Mouse (Mus musculus): ENCODE data around the gene Sesn3.
"Not testable (repeated sequence)": the region's sequence is repeated elsewhere in the genome, so short reads cannot be mapped to it uniquely, and the experiment has no call there.

Gene Sesn3

DNA sequence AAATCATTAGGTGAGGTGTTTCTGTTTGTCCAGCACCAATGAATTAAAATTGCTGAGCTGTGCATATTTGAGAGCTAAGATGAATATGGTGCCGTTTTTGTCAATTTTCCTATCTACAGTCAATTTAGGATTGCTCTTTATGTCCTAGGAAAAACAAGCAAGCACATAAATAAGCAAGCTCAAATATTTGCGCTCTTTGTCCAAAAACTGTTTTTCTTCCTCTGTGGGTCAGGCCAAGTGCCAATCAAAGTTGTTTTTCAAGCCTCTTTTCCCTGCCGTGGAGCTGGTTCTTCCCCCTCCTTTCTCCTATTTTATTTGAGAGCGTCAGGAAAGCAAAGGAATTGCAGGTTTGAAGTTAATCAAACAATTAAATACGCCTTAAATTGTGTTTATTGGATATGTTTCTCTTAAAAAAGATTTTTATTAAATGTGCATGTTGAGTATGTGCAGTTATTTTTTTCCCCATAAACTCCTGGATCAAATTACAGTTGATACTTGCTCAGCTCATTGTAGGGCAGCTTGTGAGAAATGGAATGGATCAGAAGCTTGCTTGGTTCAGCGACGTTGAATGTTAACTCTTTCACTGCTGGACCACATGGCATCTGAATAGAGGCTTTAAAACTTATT is 2.6 kb downstream of the Sesn3 start:
- DNase-seq (ENCODE audit: low read depth, low spot score): no peak

DNA sequence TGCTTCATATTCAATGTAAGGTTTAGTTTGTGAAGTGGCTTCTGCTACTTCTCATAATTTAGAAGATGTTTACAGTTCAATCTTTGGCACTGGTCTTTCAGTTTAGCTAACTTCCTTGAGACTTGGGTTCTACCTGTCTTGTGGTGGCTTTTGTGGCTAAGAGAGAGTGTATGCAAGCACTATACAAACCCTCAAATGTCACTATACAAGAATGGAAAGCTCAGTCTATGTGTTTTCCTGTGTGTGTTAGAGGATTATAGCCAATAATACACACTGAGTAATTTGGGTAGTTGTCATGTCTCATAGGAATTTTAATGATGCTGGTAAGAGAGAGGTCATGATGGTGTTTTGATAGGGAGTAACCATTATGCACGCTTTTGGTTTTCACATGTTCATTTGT is 5.8 kb downstream of the Sesn3 start:
- DNase-seq (ENCODE audit: low read depth, low spot score): no peak

DNA sequence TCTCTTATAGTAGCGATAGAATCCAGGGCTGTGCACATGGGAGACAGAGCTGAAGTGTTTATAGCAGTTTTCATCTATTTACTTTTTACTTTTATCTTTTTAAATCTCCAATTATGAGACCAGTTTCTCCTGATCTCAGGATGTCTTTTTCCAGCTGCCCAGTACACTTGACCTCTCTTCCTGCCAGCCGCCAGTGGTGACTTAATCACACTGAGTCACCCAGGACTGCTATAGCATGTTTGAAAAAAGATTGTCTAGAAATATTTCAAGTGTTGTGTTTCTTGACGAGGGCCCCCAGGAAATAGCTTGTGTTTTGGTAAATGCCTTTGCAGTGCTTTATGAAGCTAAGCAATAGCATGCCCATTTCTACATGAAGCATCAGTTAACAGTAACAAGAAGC is 10.2 kb downstream of the Sesn3 start:
- DNase-seq (ENCODE audit: low read depth, low spot score): no peak

DNA sequence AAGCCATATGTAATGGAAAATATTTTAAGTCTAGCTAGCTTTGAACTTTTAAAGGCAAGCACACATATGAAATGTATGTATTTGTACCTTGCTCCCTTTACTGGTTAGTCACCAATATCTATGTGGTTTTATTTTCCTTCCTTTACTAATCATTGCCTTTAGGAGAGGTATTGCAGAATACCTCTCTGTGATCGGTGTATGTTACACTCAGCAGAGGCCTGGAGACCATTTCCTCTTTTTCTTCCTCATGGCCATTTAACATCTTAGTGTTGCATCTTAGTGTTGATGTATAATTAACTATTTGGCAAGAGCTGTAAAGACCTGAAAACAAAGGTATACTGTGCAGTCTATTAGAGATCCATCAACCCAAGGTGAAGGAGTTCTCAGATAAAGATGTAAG is 12.4 kb downstream of the Sesn3 start:
- DNase-seq (ENCODE audit: low read depth, low spot score): no peak

DNA sequence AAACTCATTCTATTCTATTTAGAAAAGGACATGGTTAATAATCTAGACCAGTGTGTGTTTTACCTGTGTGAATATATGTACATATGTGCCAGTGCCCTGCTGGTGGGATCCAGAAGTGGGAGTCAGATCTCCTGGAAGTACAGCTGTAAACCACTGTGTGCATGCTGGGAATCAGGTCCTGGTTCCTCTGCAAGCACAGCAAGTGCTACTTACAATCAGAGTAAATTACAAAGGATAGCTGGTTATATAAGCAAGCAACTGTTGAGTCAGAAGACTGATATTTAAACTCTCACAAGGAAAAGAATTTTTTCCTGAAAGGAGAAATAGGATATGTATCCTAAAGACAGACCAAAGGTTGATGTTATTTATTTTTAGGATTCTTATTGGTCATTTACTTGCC is 13.6 kb downstream of the Sesn3 start:
- DNase-seq (ENCODE audit: low read depth, low spot score): no peak

DNA sequence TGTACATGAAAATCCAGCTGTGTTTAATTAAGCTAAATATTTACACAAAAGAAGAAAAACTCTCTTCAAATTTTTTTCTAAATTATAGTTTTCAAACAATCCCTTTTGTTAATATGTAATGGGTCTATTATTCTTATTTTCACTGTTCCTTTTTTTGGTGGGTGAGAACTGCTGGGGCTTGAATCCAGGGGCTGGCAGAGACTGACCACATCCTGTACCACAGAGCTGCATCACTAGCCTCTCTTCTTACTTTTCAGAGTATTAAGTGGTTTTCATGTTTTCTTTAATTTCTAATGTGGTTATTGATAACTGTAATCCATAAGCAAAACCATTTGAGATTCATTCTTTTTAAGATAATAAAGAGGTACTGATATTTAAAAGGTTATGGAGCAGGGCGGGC is 19.0 kb downstream of the Sesn3 start:
- no peak for DNase-seq (ENCODE audit: low read depth, low spot score)

DNA sequence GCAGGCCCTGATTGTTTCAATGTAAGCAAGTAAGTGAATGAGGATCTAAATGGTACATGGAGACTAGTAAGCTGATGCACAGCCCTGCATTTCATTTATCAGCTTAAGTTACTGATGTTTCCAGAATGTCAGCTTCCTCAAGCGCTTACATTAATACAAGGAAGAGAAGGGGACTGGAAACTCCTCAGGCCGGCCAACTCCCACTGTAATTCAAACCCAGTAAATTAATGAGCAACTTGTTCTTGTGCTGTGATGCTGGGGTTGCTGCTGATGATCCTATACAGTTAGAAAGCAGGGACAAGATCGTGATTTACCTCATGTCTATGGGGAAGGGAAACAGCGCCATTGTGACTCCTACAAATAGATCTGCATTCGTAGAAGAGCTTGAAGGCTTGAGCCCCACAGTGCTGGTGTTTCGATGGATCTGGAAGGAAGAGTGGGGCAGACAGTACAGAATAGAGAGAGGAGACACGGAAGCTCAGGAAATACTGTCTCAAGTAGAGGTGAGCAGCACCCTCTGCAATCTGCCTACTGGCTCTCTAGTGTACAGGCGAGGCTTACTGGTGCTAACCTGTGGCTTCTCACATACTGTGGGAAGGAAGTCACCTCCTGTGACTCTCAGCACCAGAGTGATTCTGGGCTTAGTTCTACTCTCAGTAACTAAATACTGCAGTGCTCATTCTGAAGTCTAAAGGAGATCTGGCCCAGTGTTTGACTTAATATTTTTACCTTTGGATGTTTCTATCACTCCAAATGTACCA is 21.0 kb downstream of the Sesn3 start:
- no peak for DNase-seq (ENCODE audit: low read depth, low spot score)

DNA sequence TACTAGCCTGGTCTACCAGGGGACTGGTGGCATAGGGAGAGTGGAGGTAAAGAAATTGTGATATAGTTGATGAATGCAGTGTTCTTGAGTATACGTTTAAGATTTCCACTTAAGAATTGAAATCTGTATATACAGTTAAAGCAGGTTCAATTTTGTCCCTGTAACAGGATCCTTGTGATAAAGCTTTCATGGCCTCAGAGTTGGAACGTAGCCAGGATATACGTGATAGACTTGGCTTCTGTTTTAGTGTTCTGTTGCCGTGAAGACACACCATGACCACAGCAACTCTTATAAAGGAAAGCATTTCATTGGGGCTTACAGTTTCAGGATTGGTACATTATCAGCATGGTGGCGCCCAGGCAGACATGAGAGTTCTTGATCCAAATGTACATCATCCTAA is 22.3 kb downstream of the Sesn3 start:
- DNase-seq (ENCODE audit: low read depth, low spot score): no peak

DNA sequence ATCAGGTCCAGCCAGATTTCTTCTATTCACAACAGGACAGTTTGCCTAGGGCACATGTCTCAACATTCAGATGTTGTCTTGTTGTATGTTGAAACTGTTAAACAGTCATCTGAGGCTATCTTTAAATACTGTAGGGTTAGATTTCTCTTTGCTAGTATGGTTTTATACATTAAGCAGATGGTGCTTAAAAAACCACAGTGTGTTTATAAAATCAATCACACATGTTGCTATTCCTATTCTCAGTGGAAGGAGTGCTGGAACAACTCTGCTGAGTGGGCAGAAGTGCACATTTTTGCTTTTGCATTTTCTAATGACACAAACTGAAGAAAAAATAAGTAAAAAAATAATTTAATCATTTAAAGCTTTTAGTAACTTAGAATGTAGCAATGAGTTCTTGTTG is 25.0 kb downstream of the Sesn3 start:
- no peak for DNase-seq (ENCODE audit: low read depth, low spot score)

DNA sequence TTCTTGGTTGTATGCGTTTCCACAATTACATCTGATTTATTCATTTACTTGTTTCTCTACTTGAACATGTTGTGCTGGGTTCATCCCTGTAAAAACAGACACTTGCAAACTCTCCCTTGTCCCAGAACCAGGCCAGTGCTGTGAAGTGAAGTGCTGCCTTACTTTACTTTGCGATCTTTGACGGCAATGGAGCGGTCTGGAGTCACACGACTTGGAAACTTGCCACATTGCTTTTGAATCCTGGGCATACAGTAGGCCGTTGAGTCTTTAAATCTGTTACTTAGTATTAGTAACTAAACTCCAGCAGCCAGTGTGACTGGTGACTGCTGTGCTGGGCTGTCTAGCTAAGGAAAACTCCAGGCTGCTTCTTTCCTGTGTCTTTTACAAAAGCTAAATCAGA is 25.9 kb downstream of the Sesn3 start:
- no peak for DNase-seq (ENCODE audit: low read depth, low spot score)

DNA sequence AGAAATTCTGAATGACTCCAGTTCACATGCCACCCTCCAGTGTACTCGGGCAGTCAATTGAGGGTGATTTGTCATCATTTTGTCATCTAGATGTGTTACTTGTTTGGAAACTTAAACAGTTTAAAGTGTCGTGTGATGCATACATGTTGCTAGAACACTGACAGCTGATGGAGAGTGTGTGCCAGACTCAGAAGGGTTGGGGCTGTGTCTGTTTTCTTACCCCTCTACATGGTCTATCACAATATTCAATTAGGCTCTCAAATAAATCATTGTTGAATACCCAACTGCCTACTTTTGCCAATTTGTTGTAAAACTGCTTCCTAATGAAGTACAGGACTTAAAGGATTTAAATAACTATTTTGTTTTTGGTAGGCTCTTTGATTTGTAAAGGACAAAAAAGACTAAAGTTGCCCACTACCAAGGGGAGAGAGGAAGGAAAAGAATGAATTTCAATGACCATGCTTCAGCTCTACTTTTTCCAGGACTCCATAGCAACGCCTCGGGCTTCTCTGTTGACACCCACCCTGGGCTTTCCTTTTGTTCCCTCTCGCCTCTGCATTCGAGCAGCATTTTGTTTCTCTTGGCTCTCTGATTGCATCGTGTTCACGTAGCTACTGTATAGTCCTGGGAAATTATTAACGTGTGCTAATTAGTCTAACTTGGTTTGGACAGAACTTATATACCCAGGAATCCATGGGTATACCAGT is 29.5 kb downstream of the Sesn3 start:
- DNase-seq (ENCODE audit: low read depth, low spot score): no peak

DNA sequence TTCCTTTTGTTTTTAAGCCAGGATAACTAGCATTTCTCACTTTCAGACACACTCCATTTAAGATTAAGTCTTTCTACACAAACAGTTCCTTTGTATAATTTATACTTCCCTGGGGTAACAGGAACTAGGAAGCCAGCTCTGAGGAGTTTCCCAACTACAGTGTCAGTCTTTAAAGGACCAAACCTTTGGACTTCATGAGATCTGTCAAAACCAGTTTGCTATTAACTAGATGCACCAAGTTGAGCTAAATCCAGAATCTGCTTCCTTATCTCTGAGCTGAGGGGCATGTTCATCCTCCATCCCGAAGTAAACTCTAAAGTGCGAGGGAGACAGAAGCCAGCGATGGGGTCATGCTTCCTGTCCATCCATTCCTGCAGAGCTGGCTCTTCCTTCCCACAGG is 32.5 kb downstream of the Sesn3 start:
- no peak for DNase-seq (ENCODE audit: low read depth, low spot score)

DNA sequence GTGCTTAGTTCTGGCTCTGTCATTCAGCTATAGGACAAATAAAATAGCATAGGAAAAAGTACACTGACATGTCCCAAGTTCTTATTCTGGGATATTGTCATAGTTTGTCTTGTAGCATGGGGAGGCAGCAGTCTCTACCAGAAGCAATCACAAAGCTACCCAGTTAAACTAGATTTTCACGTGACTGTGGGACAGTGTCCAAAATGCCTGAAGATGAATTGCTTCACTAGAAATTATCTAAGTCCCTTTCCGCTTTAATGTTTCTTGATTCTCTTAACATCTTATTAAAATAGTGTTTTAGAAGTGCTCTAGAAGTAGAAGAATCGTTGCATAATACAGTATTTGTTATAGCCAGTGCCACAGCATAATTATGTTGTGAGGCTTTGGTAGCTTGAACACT is 39.1 kb downstream of the Sesn3 start:
- no peak for DNase-seq (ENCODE audit: low read depth, low spot score)

DNA sequence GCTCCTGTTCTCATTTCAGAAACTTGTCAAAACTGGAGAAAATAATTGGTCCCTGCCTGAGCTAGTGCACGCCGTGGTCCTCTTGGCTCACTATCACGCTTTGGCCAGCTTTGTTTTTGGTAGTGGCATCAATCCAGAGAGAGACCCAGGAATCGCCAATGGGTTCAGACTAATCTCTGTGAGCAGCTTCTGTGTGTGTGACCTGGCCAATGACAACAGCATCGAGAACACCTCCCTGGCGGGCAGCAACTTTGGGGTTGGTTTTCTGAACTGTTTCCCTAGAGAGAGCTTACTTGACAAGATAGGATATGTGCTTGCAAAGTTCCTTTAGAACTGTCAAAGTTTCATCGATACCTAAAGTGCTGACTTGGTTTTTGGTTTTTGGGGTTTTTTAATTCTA is 39.6 kb downstream of the Sesn3 start:
- no peak for DNase-seq (ENCODE audit: low read depth, low spot score)

DNA sequence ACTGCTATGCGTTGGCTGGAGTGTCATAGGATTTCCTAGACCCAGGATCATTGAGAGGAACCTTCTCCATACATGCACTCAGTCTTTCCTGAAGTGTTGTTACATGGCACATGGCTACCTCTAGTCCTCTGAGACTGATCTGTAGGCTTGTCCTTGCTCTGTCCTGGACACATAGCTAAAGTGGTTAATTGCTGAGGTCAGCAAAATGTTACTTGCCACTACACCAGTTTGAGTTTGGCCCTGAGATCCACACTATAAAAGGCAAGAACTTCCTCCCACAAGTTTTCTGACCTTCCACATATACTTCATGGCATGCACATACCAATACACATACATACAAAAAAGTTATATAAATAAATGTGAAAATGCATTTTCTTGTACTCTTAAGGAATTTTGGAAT is 41.8 kb downstream of the Sesn3 start:
- DNase-seq (ENCODE audit: low read depth, low spot score): no peak

DNA sequence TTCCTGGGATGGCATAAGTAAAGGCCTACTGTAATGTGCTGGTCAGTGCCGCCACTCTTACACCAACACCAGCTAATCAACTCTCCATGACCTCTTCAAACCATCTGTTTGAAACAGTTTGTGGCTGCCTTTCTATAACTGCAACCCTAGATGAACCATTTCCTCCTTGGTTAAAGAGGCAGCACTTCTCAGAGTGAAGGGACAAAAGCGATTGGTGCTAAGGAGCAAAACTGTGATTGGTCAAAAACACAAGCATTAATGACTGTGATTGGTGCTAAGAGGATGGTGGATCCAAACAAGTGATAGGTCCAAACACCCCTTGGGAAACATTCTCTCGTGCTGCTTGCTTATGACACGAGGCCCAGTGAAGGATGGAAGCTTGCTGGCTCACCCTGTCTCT is 61.0 kb downstream of the Sesn3 start:
- no peak for DNase-seq (ENCODE audit: low read depth, low spot score)

DNA sequence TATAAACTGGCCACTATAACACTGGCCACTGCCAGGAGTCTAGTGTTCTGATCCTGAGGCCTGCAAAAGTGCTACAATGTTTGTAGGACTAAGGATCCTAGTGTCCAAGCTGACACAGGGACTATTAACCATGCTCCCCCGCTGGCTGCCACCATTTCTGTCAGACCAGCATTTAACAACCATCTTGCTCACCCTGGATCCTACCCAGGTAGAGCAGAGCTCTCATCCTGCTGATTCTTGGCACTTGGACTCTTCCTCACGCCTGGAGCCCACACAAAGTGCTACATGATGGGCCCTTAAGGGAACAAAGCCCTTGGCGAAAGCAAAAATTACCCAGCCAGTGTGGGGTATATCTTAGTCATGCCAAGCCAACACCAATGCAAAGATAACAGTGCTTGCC is 62.0 kb downstream of the Sesn3 start:
- DNase-seq (ENCODE audit: low read depth, low spot score): no peak

DNA sequence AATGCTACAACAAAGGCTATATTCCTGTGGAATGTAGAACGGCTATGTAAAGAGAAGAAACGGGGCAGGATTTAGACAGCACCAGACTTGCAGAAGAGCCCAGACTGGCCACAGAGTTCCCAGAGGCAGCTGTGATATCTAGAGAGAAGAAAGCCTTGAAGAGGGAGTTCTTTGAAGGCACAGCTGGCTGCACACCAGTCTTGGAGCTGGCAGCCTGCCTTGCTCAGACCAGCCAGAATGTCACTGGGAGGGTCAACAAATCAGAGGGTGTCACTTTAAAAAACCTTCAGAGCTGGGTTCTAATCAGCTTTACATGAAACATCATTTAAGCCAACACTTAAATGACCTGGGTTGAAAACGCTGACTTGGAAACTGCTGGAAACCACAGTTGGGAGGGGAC is 63.8 kb downstream of the Sesn3 start:
- no peak for DNase-seq (ENCODE audit: low read depth, low spot score)

DNA sequence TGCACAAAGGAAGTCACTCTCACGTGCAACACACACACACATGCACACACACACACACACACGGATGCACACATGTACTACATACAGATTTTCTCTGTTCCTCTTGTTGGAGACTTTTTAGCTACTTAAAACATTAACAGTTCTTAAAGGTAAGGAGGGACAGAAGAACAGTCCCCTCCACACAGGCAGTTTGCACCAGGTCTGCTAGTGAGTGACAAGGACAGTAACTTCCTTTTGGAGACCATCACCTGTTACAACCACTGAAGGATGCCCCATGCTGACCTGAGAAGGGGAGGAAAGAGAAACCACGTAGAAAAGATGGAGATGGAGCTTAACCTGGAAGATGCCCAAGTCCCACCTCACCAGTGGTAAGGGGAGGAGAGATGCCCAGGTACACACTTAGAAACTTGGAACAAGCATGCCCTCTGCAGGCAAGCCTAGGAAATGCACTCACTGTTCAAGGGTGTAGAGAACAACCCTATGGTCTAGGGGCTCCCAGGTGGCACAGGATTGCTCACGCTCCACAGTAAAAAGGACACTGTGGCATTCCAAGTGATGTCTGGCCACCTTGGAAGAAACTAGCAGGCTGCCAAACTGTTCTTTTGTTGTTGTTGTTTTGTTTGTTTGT is 67.3 kb downstream of the Sesn3 start:
- peak; percentile 73 for DNase-seq (ENCODE audit: low read depth, low spot score)

DNA sequence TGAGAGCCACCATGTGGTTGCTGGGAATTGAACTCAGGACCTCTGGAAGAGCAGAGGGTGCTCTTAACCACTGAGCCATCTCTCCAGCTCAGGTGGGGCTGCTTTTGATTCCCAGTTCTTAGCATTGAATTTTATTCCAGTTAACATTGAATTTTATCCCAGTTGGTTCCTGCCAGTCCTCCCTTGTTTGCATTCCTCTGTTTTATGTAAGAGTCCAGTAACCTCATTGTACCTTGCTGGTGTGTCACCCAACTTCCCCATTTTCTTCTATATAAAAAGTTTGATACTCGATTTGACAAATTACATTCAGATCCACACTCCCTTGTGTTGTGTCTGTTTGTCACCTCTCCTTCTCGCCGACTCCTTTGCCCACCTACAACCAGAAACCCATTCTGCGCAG is 71.0 kb downstream of the Sesn3 start:
- DNase-seq (ENCODE audit: low read depth, low spot score): not testable (repeated sequence)

DNA sequence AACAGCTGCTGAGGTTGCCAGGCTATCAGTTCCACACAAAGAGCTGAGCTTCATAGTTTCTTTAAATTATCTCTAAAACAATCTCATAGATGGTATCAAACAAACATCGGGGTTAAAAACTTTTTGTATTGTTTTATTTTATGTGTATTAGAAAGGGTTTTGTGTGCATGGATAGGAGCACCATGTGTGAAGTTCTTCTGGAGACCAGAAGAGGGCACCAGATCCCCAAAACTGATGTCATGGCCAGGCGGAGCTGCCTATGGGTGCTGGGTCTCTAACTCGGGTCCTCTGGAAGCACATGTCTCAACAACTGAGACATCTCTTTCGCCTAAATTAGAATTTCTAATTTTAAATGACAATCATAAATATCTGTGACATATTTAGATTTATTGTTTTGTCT is 73.5 kb downstream of the Sesn3 start:
- peak; percentile 48 for DNase-seq (ENCODE audit: low read depth, low spot score)

DNA sequence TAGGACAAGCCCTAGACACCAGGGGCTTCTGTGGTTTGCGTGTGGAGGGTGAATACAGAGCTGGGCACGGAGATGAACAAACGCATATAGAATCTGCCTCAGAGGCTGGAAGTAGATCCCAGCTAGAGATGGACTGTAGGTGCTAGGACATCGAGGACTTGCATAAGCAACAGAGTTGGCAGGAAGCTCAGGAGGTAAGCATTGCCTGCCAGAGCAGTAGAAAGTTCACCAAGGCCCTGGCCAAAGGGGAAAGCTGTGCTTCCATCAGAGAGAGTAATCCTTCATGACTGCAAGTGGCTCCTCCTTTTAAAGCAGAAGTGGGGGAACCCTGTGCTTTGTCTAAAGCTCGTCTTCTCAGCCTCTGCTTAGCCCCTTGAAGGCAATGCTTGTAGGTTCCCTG is 74.5 kb downstream of the Sesn3 start:
- no peak for DNase-seq (ENCODE audit: low read depth, low spot score)

DNA sequence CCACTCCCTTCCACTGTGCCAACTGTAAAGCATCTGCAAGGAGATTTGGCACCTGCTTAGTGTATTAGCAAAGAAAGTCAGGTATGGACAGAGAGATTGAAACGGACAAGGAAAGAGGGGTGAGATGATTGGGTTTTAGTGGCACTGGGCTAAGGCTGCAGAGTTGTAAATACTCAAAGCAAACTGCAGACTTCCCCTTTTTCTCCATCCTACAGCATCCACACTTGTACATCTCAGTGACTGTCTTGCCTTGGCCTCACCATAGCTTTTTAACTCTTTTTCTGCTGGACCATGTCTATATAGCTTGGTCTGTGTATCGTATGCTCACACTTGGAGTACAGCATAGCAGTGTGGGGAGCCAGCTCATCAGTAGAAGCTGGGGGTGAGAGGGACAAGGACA is 75.9 kb downstream of the Sesn3 start:
- no peak for DNase-seq (ENCODE audit: low read depth, low spot score)
